Mouse (Mus musculus) right cerebral cortex, adult 18-20 months (tissue): Measurements from ENCODE around the gene Thop1.
"Not testable (repeated sequence)": the region's sequence is repeated elsewhere in the genome, so short reads cannot be mapped to it uniquely, and the experiment has no call there.

Source experiments
- DNase-seq: peaks from one replicate; pipeline ENCODE4 v3.0.0; 2022; ENCODE audit warnings: mixed read lengths

The Thop1 gene

DNA sequence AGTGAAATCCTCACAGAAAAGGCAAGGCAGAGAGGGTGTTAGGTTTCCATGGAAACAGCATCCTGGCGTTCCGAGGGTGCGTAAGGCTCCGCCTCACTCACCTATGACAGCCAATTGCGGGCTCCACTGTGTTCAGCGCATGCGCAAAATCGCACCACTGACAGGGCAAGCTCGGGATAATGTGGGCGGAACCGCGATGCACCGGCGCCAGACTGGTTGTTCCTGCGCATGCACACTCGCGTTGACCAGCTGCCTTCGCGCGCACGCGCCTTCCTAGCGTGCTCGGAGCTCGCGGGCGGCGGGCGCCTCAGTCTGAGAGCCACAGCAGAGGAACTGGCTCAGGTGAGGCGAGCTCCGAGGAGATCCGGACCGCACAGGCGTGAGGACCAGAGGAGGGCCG, at the start of gene Thop1:
Gene Thop1 (plus strand): TSS at position 200 of the 400 bp plus-strand sequence.
- peak; percentile 99 for DNase-seq

DNA sequence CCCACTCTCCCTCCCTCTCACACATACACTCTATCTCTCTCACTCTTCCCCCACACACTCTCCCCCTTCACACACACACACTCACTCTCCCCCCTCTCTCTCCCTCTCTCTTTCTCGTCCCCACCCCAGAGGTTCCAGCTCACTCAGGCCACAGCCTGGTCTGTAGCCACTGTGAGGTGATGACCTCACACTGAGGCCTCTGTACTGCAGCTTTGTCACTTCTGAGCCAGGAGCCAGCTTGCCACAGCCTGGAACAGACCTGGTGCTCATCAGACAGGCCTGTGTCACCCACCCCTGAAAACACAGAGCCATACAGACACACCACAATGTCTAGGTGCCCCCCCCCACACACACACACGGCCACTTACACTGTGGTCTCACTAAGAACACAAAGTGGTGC, 49.6 kb upstream of the Thop1 start:
- no peak for DNase-seq

DNA sequence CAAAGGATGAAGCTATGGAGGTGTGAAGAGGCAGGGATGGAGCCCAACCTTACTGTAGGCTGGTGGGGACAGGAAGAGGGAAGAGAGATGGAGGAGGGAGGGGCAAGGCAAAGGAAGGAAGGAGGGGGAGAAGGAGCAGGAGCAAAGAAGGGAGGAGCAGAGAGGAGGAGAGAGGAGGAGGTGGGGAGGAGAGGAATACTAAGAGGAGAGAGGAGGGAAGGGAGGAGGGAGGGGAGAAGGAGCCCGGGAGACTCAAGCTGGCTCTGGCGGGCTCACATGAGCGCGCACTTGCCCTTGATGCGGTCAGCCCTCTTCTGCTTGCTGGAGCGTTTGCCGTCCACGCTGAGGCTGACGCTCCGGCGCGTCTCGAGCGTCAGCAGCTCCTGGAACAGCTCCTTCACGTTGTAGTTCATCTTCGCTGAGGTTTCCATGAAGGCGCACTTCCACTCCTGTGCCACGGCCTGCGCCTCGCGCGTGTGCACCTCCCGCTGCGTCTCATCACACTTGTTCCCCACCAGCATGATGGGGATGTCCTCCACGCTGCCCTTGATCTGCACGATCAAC, 48.2 kb upstream of the Thop1 start:
- DNase-seq = peak; percentile 47

DNA sequence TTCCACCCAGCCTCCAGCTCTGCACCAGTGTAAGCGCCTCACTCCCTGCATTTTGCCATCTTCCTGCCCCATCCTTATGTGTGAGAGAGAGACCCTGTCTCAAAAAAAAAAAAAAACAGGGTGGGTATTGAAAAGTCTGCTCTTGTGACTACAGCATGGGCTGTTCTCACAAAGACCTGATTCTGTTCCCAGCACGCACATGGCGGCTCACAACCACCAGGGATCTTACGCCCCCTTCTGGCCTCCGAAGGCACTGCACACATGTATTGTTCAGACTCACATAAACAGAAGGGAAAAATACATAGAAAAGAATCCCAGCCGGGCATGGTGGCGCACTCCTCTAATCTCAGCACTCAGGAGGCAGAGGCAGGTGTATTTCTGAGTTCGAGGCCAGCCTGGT, 47.1 kb upstream of the Thop1 start:
- no peak for DNase-seq

DNA sequence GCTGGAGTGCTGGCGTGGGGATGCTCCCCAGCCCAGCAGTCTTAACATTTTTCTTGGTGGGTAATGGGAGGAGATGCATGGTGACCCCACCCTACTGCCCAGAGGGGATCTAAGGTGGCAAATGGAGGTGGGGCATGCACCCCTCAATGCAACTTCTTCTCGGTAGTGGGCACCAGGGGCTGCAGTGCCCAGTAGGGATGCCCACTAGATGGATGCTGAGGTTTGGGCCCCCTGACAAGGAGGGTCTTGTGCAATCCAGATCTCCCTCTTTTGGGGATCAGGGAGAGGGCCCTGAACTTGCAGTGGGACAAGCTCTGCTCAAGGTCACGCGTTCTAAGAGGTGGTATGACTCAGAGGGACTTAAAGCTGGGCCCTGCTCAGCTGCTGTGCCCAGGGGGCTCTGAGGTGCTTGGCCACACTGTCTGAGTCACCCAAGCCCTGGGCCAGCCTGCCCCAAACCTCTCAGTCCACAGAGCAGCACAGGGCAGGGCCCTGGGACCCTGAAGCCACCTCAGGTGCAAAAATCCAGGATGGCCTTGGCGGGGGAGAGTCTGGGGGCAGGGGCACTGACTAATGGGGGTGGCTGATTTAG, 45.4 kb upstream of the Thop1 start:
- no peak for DNase-seq

DNA sequence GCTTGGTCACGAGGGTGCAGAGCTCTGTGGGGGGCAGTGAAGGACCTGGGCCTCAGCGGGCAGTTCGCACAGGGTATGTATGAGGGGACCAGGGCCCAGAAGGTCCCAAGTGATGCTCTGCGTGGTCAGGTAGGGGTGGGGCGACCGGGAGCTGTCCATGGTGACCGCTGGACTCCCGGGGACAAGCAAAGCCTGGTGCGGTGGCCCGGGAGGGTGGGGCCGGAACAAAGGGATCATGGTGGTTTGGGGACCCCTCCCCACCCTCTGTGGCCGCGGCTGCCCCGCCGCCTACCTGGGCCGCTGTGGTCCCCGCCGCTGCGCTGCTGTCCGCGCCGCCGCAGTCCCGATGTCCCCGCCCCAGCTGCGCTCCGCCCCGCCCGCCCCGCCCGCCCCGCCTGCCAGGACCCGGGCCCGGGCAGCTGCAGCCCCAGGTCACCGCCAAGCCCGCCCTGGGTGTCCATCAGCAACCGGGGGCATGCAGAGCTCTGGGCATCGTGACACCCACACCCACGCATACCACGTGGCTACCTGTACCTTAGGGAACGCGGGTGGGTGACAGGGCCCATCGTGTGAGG, 44.7 kb upstream of the Thop1 start:
- no peak for DNase-seq

DNA sequence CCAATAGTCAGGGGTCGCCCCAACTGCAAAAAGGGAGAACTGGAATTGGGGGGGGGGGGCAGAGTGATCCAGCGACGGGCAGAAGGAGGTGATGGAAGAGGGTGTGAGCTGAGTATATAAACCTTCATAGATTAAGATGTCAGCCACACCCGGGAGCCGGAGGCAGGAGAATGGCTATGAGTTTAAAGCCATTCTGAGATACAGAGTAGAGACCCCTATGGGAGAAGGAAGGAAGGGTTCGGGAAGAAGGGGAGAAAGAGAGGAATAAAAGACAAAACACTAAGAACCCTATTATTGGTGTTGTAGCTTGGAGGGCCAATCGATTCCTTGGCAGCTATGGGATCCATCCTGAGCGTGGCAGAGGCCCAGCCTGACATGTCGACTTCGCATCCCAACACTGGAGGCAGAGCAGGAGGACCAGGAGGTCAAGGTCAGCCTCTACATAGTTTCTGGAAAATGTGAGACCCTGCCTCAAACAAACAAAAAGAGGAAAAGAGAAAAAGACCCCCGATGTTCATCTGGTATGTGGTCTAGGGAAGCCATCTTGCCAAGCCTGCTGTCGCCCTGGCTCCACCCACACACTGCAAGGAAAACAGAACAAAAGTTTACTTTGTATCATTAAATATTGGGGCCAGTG, 44.1 kb upstream of the Thop1 start, which contains the start of gene Diras1:
Gene Diras1 (minus strand): TSS at position 24 of the 637 bp plus-strand sequence.
- no peak for DNase-seq

DNA sequence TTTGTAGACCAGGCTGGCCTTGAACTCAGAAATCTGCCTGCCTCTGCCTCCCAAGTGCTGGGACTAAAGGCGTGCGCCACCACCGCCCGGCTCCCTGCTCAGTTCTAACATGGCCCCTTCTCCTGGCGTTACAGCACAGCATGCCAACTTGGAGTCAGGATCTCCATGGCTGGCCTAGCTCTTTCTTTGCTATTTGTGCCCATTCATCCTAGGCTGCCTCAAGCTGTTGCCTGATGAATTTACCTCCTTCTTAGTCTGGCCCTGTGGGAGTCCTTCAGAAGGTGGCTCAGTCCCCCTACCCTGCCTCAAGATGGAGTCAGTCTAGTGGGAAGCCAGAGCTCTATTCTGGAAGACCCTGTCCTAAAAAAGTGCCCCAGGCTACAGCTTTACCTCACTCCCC, 43.0 kb upstream of the Thop1 start:
- no peak for DNase-seq

DNA sequence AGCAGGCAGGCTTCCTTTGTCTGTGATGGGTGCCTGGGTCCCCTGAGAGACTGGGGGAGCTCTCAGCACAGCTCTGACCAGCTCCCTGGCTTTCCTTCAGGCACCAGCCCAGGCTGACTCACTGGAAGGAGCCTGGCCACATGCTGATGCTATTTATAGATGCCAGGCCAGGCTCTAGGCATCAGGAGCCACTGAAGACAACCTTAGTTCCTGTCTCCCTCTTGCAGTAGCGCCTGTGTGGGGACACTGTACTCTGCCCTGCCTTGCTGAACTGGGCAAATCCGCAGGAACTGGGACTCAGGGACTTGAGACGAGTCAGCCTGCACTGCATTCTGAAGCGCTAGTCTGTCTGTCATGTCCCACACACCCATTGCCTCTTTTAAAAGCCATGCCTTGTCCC, 42.5 kb upstream of the Thop1 start:
- peak; percentile 51 for DNase-seq

DNA sequence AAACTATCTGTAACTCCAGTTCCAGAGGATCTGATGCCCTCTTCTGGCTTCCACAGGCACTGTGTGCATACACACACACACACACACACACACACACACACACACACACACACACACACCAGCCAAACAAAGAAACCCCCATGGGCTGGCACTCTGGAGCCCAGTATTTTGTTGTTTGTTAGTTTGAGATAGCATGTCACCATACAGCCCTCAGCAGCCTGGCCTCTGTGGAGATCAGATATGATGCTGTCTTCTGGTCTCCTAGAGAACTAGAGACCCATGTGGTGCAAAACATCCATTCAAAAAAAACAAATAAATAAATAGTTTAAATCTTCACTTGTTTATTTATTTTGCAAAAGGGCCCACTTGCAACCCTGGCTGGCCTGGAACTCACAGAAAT, 41.6 kb upstream of the Thop1 start:
- DNase-seq = no peak

DNA sequence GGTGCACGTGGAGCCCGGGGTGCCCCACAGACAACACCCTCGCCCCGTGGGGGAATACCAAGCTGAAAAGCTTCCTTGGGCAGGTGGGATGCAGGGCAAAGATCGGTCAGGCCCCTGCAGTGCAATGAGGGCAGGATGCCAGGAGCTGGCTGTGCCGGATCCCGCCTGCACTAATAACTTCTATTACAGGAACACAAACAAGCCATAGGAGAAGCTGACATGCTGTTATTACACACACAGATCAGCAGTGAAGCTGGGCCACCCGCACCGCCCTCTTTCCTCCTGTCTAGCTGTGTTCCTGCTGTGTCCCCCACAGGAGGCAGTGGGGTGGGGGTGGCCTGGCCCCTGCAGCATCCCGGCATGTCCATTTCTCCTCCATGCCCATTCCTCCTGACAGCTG, 40.8 kb upstream of the Thop1 start:
- DNase-seq = no peak

DNA sequence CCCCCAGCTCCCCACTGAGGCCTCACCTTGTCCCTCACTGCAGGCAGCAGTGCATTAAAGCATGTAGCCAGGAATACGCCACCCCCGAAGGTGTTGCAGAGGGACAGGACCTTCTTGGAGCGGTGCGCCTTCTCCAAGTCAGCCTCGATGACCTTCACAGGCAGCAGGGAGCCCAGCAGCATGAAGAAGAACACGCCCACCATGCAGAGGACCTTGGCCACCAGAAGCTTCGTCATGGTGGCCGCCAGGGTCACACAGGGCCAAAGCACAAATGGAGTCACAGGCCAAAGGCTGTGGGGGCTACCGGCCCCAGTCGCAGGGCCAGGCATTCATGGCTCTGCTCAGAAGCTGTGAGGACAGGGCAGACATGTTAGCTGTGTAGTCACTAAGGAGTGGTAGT, 36.2 kb upstream of the Thop1 start:
- DNase-seq = no peak

DNA sequence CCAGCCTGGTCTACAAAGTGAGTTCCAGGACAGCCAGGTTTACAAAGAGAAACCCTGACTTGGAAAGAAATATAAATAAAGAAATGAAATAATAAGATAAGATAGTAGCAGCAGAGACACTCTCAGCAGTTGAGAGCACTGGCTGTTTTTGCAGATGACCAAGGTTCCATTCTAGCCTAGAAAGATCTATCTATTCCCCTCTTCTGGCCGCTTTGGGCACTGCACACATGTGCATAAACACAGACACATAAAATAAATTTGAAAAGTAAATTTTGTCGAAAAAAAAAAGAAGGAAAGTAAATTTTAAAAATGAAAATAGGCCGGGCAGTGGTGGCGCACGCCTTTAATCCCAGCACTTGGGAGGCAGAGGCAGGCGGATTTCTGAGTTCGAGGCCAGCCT, 33.6 kb upstream of the Thop1 start:
- no peak for DNase-seq

DNA sequence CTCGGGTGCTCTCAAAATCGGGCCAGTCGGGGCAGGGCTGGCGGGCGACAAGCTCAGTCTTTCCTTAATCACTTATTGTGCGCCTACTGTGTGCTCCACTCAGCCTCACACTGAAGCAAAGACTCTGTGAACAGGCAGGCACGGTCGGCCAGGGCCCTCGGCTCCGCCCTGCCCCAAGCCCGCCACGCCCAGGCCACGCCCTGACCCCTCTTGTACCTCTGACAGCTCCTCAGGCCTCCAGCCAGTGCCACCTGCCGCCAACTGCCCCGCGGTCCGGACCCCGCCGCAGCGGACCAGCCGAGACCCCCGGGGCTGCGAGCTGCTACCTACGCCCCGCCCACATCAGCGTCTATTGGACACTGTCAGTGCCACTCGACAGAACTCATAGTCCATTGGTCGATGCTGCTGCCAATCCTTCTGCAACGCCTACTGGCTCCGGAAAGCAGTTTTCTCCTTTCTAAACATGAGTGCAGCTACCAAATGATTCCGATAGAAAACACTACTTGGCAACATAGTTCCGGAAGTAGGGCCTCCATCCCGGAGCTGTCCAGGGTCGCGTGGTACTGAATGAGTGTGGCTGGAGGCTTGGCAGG, 32.8 kb upstream of the Thop1 start, which contains the start of gene Slc39a3:
Gene Slc39a3 (minus strand): TSS at position 439 of the 593 bp plus-strand sequence.
- peak; percentile 98 for DNase-seq

DNA sequence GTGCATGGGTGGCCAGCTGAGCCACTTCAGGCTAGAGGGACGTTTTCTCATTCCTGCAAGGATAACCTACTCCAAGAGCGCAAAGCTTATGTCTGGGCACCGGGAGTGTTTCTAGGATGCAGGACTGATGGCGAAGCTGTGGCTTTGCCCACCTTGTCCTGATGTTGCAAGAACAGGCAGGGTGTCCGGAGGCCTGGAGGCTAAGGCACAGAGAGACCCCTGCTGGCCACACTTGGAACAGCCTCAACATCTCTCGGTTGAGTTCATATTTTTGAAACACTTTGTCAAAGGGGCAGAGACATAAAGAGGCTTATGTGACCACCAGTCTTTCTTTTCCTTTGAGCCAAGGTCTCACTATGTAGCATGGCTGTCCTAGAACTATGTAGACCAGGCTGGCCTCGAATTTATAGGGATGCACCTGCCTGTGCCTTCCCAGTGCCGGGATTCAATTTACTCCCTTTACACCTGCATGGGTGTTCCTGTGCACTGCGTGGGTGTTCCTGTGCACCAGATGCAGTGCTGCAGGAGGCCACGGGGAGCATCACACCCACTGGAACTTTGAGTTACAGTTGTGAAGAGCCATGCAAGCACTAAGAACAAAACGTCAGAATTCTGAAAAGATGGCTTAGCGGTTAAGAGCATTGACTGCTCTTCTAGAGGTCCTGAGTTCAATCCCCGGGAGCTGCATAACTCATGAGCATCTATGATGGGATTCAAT, 28.2 kb upstream of the Thop1 start:
- peak; percentile 68 for DNase-seq

DNA sequence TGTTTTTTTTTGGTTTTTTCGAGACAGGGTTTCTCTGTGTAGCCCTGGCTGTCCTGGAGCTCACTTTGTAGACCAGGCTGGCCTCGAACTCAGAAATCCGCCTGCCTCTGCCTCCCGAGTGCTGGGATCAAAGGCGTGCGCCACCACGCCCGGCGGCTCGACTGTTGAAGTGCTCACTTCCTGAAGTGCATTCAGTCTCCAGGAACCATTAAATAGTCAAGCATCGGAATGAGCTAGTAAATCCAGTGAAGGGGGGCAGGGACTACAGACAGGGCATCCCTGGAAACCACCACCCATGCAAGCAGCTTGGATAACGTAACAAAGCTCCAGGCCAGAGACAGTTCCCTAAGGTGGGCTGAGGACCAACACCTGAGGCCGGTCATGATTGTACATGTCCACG, 24.6 kb upstream of the Thop1 start:
- DNase-seq = not testable (repeated sequence)

DNA sequence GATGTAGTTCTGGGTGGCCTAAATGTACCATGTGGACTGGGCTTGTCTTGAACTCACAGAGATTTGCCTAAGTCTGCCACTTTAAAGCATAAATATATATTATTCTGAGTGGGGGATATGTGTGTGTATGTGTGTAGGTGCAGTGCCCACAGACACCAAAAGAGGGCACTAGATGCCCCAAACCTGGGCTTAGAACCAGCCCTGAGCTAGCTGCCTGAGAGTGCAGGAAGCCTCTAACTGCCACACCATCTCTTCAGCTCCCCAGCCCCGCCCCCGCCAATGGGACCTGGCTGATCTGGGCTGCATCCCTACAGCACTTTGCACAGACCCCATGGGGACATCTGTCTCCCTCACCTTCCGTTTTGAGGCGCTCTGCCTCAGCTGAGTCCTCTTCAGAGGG, 19.2 kb upstream of the Thop1 start:
- no peak for DNase-seq

DNA sequence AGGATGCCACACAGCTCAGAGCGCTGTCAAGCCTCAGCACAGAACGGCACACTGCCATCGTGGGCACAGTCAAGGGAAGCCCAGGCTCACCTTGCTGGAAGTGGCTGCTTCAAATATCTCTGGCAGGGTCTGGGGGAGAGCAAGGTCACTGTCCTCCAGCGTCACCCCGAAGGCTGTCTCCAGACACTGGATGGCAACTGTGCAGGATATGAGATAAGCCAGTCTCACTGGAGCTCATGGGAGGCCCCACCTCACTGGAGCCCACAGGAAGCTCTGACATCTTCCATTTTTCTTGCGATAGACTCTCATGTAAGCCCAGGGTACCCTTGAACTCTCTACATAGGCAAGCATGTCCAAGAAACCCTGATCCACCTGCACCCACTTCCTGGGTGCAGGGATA, 18.7 kb upstream of the Thop1 start:
- DNase-seq = no peak

DNA sequence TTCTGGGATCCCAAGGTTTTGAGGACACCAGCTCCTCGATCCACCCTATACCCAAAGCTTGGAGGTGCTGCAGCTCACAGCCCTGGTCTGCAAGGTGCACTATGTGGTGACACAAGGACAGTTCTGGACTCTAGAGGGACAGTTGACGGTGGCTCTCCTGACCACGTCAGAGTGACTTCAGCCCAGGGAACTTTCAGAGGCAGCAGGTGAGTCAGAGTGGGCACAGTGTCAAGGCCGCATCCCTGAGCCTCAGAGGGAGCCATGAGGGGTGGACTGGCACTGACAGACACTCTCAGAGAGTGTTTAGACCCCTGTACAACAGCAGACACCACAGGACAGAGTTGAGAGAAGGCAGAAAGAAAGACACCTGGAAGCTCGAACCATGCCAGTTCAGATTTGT, 17.3 kb upstream of the Thop1 start:
- no peak for DNase-seq

DNA sequence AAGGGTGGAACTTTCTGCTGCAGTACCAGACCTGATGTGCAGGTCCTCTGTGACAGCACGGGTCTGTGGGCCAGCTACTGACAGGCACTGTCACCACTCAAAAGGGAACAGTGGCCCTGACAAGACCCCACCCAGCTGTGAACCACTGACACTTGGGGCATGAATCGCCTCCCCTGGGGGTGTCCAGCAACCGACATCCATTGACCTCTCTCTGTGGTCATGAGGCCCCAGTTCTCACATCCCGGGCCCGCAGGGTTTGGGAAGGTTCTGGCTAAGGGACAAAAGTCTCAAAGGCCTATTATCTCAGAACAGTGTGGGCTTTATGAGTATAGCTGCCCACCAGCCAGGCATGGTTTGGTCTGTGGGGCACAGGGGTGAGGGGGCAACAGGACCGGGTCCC, 14.7 kb upstream of the Thop1 start:
- DNase-seq = no peak

DNA sequence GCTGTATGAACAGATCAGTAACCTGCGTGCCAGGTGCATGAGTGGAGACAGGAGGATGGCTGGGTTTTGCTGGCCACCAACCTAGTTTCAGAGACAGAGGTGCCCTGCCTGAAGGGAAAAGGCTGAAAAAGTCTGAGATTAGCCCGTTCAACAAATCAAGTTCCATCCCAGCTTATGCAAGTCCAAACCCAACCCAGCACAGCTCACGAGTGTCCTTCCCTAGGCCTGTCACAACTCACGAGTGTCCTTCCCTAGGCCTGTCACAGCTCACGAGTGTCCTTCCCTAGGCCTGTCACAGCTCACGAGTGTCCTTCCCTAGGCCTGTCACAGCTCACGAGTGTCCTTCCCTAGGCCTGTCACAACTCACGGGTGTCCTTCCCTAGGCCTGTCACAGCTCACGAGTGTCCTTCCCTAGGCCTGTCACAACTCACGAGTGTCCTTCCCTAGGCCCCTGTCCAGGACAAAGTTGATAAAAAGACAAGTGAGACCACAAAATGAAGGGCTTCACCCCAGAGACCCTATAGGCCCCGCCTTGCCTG, 14.0 kb upstream of the Thop1 start:
- not testable (repeated sequence) for DNase-seq

DNA sequence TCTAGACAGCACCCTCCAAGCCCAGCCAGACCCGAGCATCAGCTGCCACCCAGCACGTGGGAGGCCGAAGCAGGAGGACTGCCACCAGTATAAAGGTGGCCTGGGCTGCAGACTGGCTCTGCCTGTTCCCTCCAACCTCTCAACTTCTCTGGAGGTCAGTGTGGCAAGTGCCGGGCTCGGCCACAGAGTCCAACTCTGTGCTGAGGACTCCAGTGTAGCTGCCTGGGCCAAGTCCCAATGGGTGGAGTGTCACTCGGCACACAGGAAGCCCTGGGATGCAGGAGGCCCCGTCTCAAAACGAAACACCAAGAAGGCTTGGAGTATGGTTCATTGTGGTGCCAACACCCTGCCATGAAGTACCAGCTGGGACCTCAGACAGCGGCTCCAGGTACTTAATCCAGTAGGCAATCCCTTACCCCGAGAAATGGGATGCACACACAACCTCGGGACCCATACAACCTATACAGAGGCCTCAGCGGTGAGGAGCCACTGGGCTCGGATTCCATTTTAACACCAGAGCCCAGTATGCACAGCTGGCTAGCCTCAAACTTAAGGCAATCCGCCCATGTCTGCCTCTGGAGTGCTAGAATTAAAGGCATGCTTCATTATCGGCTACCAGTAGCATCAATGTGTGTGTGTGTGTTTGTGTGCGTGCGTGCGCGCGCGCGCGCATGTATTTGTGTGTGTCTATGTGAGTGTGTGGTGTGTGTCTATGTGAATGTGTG, 12.3 kb upstream of the Thop1 start:
- DNase-seq = no peak
